Mouse (Mus musculus): ENCODE data around the gene Spsb1. TPM values are rescaled to one million over a fixed set of nuclear protein-coding genes. Genes with fewer than 3 reads are reported as not detected.

Spsb1 gene
- polyA plus RNA-seq, 1 experiment from 2014 or later: 15.1 TPM

DNA sequence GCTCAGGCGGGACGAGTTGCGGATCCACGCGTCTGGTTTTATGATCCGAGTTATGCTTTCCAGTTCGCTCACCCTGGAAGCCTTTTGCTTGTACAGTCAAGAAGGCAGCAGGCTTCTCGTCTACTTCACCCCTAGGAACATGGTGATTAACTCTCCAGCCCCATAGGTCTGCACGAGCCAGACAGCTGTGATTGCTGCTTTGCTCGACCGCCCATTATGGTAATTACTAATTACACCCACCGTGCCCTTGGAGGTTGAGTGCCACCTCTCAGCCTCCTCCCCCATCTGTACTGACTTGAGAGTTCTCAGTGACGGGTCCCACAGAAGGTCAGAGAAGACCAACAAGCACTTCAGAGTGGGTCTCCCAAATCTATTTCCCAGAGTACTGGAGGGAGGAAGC is 5.2 kb downstream of the Spsb1 start:
- H3K9ac ChIP-seq (ENCODE audit: low read length): no peak overlapping the region
- H3K27me3 ChIP-seq (ENCODE audit: control insufficient read depth, insufficient read depth, low read depth, low read length): no peaks in the 10 kb centered on the region
- H3K36me3 ChIP-seq (ENCODE audit: control insufficient read depth, insufficient read depth, low read length): no peaks in the 10 kb centered on the region
- no peaks in the 10 kb centered on the region for H3K9me3 ChIP-seq (ENCODE audit: control insufficient read depth, low read length)
- no peak overlapping the region for H3K4me2 ChIP-seq (ENCODE audit: low read depth, low read length)
- no peak overlapping the region for H3K27ac ChIP-seq (ENCODE audit: low read length)
- no peak overlapping the region for H3K4me3 ChIP-seq (ENCODE audit: low read length)
- 79% methylated on average over 13 of the region's 13 CpGs for WGBS
- H3K4me1 ChIP-seq (replicated peaks; ENCODE audit: control insufficient read depth, insufficient read depth, low read length): peaks cover 14% of the 10 kb centered on the region
- ATAC-seq (ENCODE audit: low read depth): no peak

DNA sequence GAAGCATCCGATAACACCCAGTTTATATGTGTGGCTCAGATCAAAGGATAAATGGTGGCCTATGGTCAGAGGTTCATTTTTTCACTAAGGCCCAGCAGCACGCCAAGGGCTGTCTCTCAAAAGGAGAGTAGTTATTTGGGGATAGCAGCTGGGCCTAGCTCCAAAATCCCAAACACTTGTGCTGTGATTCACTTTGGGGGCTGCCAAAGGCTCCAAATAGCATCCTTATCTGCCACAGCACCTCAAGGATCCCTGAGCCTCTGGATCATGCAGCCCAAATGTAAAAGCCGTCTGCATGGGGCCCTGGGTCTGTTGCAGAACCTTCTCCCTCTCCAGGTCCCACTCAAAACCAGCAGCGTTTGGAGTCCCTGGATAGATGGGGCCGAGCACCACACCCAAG is 6.7 kb downstream of the Spsb1 start:
- Histone ChIP-seq H3K27ac (ENCODE audit: low read length) (no peak overlapping the region), H3K4me2 (ENCODE audit: low read depth, low read length) (no peak overlapping the region), H3K4me3 (ENCODE audit: low read length) (no peak overlapping the region), H3K4me1 (replicated peaks; ENCODE audit: control insufficient read depth, insufficient read depth, low read length) (peaks cover 12% of the 10 kb centered on the region), H3K27me3 (ENCODE audit: control insufficient read depth, insufficient read depth, low read depth, low read length) (no peaks in the 10 kb centered on the region), H3K9ac (ENCODE audit: low read length) (no peak overlapping the region), H3K9me3 (ENCODE audit: control insufficient read depth, low read length) (no peaks in the 10 kb centered on the region), H3K36me3 (ENCODE audit: control insufficient read depth, insufficient read depth, low read length) (no peaks in the 10 kb centered on the region)
- 65% methylated on average over 5 of the region's 5 CpGs for WGBS
- ATAC-seq (ENCODE audit: low read depth): no peak

DNA sequence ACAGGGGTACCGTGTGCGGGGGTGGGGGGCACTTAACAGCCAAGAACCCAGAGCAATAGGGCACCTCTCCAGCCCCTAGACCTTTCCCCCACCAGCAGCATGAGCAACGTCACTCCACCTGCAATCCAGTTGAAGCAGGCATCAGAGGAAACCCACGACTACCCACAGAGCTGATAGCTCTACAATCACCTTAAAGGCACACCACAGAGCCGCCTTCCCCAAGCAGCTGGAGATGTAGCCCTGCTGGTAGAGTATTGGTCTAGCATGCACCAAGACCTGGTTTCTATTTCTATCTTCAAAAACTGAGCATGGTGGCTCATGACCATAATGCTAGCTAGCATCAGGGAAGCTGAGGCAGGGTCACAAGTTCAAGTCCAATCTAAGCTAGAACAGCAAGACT is 7.4 kb downstream of the Spsb1 start:
- H3K4me3 ChIP-seq (ENCODE audit: low read length): no peak overlapping the region
- H3K4me1 ChIP-seq (replicated peaks; ENCODE audit: control insufficient read depth, insufficient read depth, low read length): peaks cover 15% of the 10 kb centered on the region
- ATAC-seq (ENCODE audit: low read depth): no peak
- no peaks in the 10 kb centered on the region for H3K27me3 ChIP-seq (ENCODE audit: control insufficient read depth, insufficient read depth, low read depth, low read length)
- no peak overlapping the region for H3K9ac ChIP-seq (ENCODE audit: low read length)
- no peak overlapping the region for H3K27ac ChIP-seq (ENCODE audit: low read length)
- H3K9me3 ChIP-seq (ENCODE audit: control insufficient read depth, low read length): no peaks in the 10 kb centered on the region
- 75% methylated on average over 5 of the region's 5 CpGs for WGBS
- no peaks in the 10 kb centered on the region for H3K36me3 ChIP-seq (ENCODE audit: control insufficient read depth, insufficient read depth, low read length)
- no peak overlapping the region for H3K4me2 ChIP-seq (ENCODE audit: low read depth, low read length)

GRCm38 (mm10) chr4:149945194-149945593 is 9.6 kb downstream of the Spsb1 start:
- ATAC-seq (ENCODE audit: low read depth): no peak
- H3K9me3 ChIP-seq (ENCODE audit: control insufficient read depth, low read length): no peaks in the 10 kb centered on the region
- no peaks in the 10 kb centered on the region for H3K27me3 ChIP-seq (ENCODE audit: control insufficient read depth, insufficient read depth, low read depth, low read length)
- H3K4me2 ChIP-seq (ENCODE audit: low read depth, low read length): no peak overlapping the region
- H3K27ac ChIP-seq (ENCODE audit: low read length): no peak overlapping the region
- H3K4me1 ChIP-seq (replicated peaks; ENCODE audit: control insufficient read depth, insufficient read depth, low read length): peaks cover 19% of the 10 kb centered on the region
- H3K36me3 ChIP-seq (ENCODE audit: control insufficient read depth, insufficient read depth, low read length): no peaks in the 10 kb centered on the region
- H3K4me3 ChIP-seq (ENCODE audit: low read length): no peak overlapping the region
- WGBS: 33% methylated on average over 9 of the region's 9 CpGs
- H3K9ac ChIP-seq (ENCODE audit: low read length): no peak overlapping the region

- H3K4me1 ChIP-seq (replicated peaks; ENCODE audit: control insufficient read depth, insufficient read depth, low read length): peaks cover 19% of the 10 kb centered on the region
- H3K36me3 ChIP-seq (ENCODE audit: control insufficient read depth, insufficient read depth, low read length): no peaks in the 10 kb centered on the region
- H3K27ac ChIP-seq (ENCODE audit: low read length): no peak overlapping the region
- no peak overlapping the region for H3K4me3 ChIP-seq (ENCODE audit: low read length)
- ATAC-seq (ENCODE audit: low read depth): no peak
- WGBS: 61% methylated on average over 12 of the region's 12 CpGs
- H3K9ac ChIP-seq (ENCODE audit: low read length): no peak overlapping the region
- no peak overlapping the region for H3K4me2 ChIP-seq (ENCODE audit: low read depth, low read length)
- H3K9me3 ChIP-seq (ENCODE audit: control insufficient read depth, low read length): no peaks in the 10 kb centered on the region
- no peaks in the 10 kb centered on the region for H3K27me3 ChIP-seq (ENCODE audit: control insufficient read depth, insufficient read depth, low read depth, low read length)
Measured at GRCm38 (mm10) chr4:149944214-149944613, 10.6 kb downstream of the Spsb1 start.

- ATAC-seq (ENCODE audit: low read depth): no peak
- Histone ChIP-seq H3K36me3 (ENCODE audit: control insufficient read depth, insufficient read depth, low read length) (no peaks in the 10 kb centered on the region), H3K9ac (ENCODE audit: low read length) (no peak overlapping the region), H3K4me1 (replicated peaks; ENCODE audit: control insufficient read depth, insufficient read depth, low read length) (peaks cover 18% of the 10 kb centered on the region), H3K4me2 (ENCODE audit: low read depth, low read length) (no peak overlapping the region), H3K27ac (ENCODE audit: low read length) (no peak overlapping the region), H3K9me3 (ENCODE audit: control insufficient read depth, low read length) (no peaks in the 10 kb centered on the region), H3K27me3 (ENCODE audit: control insufficient read depth, insufficient read depth, low read depth, low read length) (no peaks in the 10 kb centered on the region), H3K4me3 (ENCODE audit: low read length) (no peak overlapping the region)
- 47% methylated on average over 9 of the region's 10 CpGs for WGBS
Measured at GRCm38 (mm10) chr4:149942831-149943741, 11.8 kb downstream of the Spsb1 start.

- Histone ChIP-seq H3K9me3 (ENCODE audit: control insufficient read depth, low read length) (no peaks in the 10 kb centered on the region), H3K4me3 (ENCODE audit: low read length) (no peak overlapping the region), H3K4me2 (ENCODE audit: low read depth, low read length) (no peak overlapping the region), H3K36me3 (ENCODE audit: control insufficient read depth, insufficient read depth, low read length) (no peaks in the 10 kb centered on the region), H3K27me3 (ENCODE audit: control insufficient read depth, insufficient read depth, low read depth, low read length) (no peaks in the 10 kb centered on the region), H3K27ac (ENCODE audit: low read length) (no peak overlapping the region), H3K9ac (ENCODE audit: low read length) (no peak overlapping the region), H3K4me1 (replicated peaks; ENCODE audit: control insufficient read depth, insufficient read depth, low read length) (peaks cover 18% of the 10 kb centered on the region)
- peak; percentile 27; the same call in 1 of the 2 replicates for ATAC-seq (ENCODE audit: low read depth)
- WGBS: 65% methylated on average over 18 of the region's 18 CpGs
Measured at GRCm38 (mm10) chr4:149941067-149941755, 13.6 kb downstream of the Spsb1 start.

DNA sequence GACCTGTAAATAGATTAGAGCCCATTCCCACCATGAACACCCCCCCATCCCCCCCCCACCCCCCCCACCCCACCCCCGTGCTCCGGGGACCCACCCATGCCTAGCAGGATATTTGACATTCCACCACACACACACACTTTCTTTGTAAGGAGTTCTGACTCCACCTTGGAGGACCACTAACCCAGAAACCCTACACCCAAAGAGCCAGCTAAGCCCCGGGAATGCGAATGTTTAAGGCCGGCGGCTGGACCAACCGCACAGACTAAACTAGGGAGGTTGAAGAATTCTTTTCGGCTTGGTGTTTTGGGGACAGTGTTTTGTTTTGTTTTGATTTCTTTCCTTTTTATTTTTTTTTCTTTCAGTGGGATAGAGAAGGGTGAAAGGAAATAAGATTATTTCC is 16.1 kb downstream of the Spsb1 start:
- no peaks in the 10 kb centered on the region for H3K9me3 ChIP-seq (ENCODE audit: control insufficient read depth, low read length)
- H3K36me3 ChIP-seq (ENCODE audit: control insufficient read depth, insufficient read depth, low read length): no peaks in the 10 kb centered on the region
- no peak for ATAC-seq (ENCODE audit: low read depth)
- H3K4me2 ChIP-seq (ENCODE audit: low read depth, low read length): no peak overlapping the region
- whole genome bisulfite sequencing: 26% methylated on average over 8 of the region's 8 CpGs
- H3K27me3 ChIP-seq (ENCODE audit: control insufficient read depth, insufficient read depth, low read depth, low read length): no peaks in the 10 kb centered on the region
- H3K9ac ChIP-seq (ENCODE audit: low read length): no peak overlapping the region
- H3K4me3 ChIP-seq (ENCODE audit: low read length): no peak overlapping the region
- H3K4me1 ChIP-seq (replicated peaks; ENCODE audit: control insufficient read depth, insufficient read depth, low read length): peaks cover 13% of the 10 kb centered on the region
- no peak overlapping the region for H3K27ac ChIP-seq (ENCODE audit: low read length)

GRCm38 (mm10) chr4:149936921-149937320 is 17.9 kb downstream of the Spsb1 start:
- no peaks in the 10 kb centered on the region for H3K9me3 ChIP-seq (ENCODE audit: control insufficient read depth, low read length)
- no peak for ATAC-seq (ENCODE audit: low read depth)
- no peak overlapping the region for H3K9ac ChIP-seq (ENCODE audit: low read length)
- no peak overlapping the region for H3K27ac ChIP-seq (ENCODE audit: low read length)
- no peak overlapping the region for H3K4me3 ChIP-seq (ENCODE audit: low read length)
- no peak overlapping the region for H3K4me2 ChIP-seq (ENCODE audit: low read depth, low read length)
- H3K27me3 ChIP-seq (ENCODE audit: control insufficient read depth, insufficient read depth, low read depth, low read length): no peaks in the 10 kb centered on the region
- H3K4me1 ChIP-seq (replicated peaks; ENCODE audit: control insufficient read depth, insufficient read depth, low read length): peaks cover 9% of the 10 kb centered on the region; the same call in 1 of the 2 replicates
- H3K36me3 ChIP-seq (ENCODE audit: control insufficient read depth, insufficient read depth, low read length): no peaks in the 10 kb centered on the region
- WGBS: 48% methylated on average over 5 of the region's 5 CpGs

Measured in lung, embryonic 16.5 days (tissue).